Mouse (Mus musculus) brain, embryonic 14.5 days (tissue): Measurements from ENCODE around the gene Iqsec1. TPM values are rescaled to one million over a fixed set of nuclear protein-coding genes. Genes with fewer than 3 reads are reported as not detected.
A peak's percentile ranks its signal among the peaks of the same experiment; 100 is the strongest.

Experiments
- DNase-seq: peaks from one replicate; pipeline ENCODE4 v3.0.0-alpha.2; 2011; ENCODE audit warnings: low read depth
- CTCF ChIP-seq: fragments of 200-500 bp; IDR thresholded peaks from 2 replicates; pipeline ENCODE4 v1.5.1; 2012; ENCODE audit warnings: inconsistent platforms, mild to moderate bottlenecking, moderate library complexity, borderline replicate concordance; ENCODE audit not compliant: insufficient read depth, insufficient read length; ENCODE audit errors: extremely low read depth
- POLR2A ChIP-seq: fragments of 200-500 bp; IDR thresholded peaks from 2 replicates; pipeline ENCODE4 v1.6.1; 2012; ENCODE audit warnings: mild to moderate bottlenecking, inconsistent platforms, borderline replicate concordance; ENCODE audit not compliant: poor library complexity, insufficient read depth, insufficient read length, severe bottlenecking; ENCODE audit errors: extremely low read depth
- polyA plus RNA-seq: library from polyadenylated mRNA; depleted of rRNA; stranded (reverse); fragments of >200 nt; gene quantifications from 2 replicates; pipeline ENCODE4 v1.2.3, GENCODE M21; 2012

Gene Iqsec1
- polyA plus RNA-seq, 1 experiment, result 91.1 TPM

DNA sequence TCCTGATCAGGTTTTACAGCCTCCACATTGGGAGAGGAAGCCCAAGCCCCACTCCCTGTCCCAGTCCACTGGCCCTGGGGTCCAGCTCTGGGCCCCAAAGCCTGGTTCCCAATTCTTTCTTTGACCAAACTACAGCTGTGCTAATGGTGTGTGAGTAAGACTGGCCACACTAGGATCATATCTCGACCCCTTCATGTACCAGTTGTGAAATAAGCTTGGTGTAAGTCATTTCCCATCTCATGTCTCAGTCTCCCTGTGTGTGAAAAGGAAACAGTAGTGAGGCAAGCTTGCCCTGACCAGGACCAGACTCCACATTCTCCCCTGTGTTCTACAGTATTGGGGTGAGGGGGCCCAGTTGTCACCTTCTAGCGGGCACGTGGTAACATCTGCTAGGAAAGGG is 200.9 kb downstream of the Iqsec1 start:
- TF ChIP-seq CTCF, result no peak
- DNase-seq, result no peak

GRCm38 (mm10) chr6:90787036-90787435 is 201.4 kb downstream of the Iqsec1 start:
- TF ChIP-seq CTCF (no peak), POLR2A (no peak)
- DNase-seq, result peak; percentile 48

DNA sequence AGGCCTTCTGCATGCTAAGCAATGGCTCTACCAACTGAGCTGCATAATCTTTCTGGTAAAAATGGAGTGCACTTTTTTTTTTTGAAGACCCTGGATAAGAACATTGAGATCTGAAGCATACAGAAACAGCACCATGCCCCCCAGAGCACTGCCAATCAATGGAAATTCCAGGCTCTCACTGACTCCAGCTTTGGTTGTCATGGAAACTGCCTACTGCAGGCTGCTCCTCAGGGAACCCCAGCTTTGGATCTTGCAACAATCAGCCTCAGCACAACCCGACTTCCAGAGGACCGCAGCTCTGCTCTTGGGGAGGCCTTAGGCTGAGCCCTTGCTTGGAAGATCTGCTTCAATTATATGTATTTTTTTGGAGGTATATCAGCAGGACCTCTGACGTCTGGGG is 201.9 kb downstream of the Iqsec1 start:
- TF ChIP-seq POLR2A (no peak), CTCF (no peak)
- peak; percentile 95 for DNase-seq

GRCm38 (mm10) chr6:90783945-90784344 is 204.5 kb downstream of the Iqsec1 start:
- peak; percentile 90 for DNase-seq
- no peak for TF ChIP-seq POLR2A
- TF ChIP-seq CTCF, result no peak

DNA sequence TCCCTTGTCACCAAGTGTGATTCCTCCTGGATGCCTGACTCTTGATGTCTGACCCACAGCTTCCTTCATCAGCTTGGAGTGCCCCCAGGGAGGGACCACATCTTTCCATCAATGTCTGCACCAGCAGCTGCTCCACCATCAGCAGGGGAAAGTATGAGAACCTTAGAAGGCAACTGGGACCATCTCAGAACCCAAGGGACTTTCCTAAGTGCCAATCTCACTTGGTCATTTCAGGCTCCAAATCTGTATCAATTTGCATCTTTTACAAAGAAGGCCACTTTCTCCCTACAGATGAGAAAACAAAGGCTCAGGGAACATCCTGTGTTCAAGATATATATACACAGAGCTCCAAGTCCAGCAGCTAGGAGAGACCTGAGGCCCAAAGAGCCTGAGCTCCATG is 205.3 kb downstream of the Iqsec1 start:
- no peak for DNase-seq
- TF ChIP-seq CTCF, result no peak
- TF ChIP-seq POLR2A, result no peak

- no peak for TF ChIP-seq CTCF
- no peak for TF ChIP-seq POLR2A
- peak; percentile 97 for DNase-seq
Measured at GRCm38 (mm10) chr6:90781921-90782770, 206.3 kb downstream of the Iqsec1 start.

- TF ChIP-seq CTCF, result no peak
- no peak for TF ChIP-seq POLR2A
- DNase-seq, result peak; percentile 85
Measured at GRCm38 (mm10) chr6:90780532-90780931, 208.0 kb downstream of the Iqsec1 start.

DNA sequence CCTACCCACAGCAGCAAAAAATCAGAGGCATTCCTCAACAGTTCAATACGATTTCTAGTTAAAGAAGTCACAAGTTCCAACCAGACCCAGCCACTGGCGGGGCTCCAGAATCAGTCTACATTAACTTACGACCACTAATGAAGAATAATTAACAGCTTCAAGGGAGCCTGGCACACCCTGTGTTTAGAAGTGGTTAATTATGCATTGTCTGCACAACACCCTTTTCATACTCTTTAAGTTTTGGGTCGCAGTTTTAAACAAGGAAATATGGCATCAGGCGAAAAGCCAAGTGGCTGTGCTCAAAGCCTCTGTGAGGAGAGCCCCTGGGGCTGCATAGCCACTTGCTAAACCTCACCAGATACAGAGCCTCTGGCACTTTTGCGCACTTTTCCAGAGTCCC is 209.6 kb downstream of the Iqsec1 start:
- peak; percentile 85 for DNase-seq
- TF ChIP-seq POLR2A, result no peak
- TF ChIP-seq CTCF, result no peak

- TF ChIP-seq CTCF (no peak), POLR2A (no peak)
- no peak for DNase-seq
Measured at GRCm38 (mm10) chr6:90777302-90777701, 211.2 kb downstream of the Iqsec1 start.

DNA sequence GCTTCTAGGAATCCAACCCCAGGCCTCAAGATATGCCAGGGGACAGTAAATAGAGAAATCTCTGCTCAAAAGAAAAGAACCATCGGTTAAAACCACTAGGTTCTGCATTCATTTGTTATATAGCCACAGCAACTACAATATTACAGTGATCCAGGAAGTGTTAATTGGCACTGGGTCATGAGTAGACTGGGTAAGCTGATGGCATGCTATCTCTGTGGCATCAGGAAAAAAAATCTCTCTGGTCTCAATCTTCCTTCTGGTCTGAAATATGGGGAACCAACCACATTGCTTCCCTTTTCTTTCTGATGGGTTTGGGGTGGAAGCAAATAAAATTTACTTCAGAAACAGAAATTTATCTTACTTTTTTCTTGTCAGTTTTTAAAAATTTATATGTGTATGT is 212.9 kb downstream of the Iqsec1 start:
- no peak for DNase-seq
- no peak for TF ChIP-seq CTCF
- no peak for TF ChIP-seq POLR2A

- TF ChIP-seq CTCF, result no peak
- no peak for TF ChIP-seq POLR2A
- DNase-seq, result peak; percentile 49
Measured at GRCm38 (mm10) chr6:90773811-90774233, 214.7 kb downstream of the Iqsec1 start.

- TF ChIP-seq POLR2A, result no peak
- no peak for TF ChIP-seq CTCF
- DNase-seq, result no peak
Measured at GRCm38 (mm10) chr6:90772120-90772519, 216.4 kb downstream of the Iqsec1 start.
